In genomic region chr6:136996336-136996735, GRCm38 (mm10) we compare ENCODE assay signal across 16 mouse cellular contexts.
"Had no signal": no experiment of that assay in that cellular context is flagged by ENCODE, and none has a peak within 500 bp of the region (broad histone marks: within the 10 kb centered on the region; RNA-seq: fewer than 3 reads in every experiment).

No protein-coding gene starts in this region.

- H3K36me3 ChIP-seq: limb, embryonic 10.5 days; limb, embryonic 13.5 days; liver, embryonic 12.5 days; liver, embryonic 15.5 days; midbrain, embryonic 12.5 days; neural tube, embryonic 13.5 days had no signal

- H3K27ac ChIP-seq: limb, embryonic 10.5 days; limb, embryonic 13.5 days; liver, embryonic 12.5 days; liver, embryonic 15.5 days; macrophage; midbrain, embryonic 12.5 days; neural tube, embryonic 13.5 days had no signal

- ATAC-seq: intestine, postnatal 0 days; liver, embryonic 12.5 days; lung, postnatal 0 days; midbrain, embryonic 16.5 days had no signal

- H3K27me3 ChIP-seq: limb, embryonic 13.5 days; liver, embryonic 15.5 days; midbrain, embryonic 12.5 days; neural tube, embryonic 13.5 days had no signal

- H3K4me3 ChIP-seq: limb, embryonic 10.5 days; limb, embryonic 13.5 days; liver, embryonic 12.5 days; liver, embryonic 15.5 days; midbrain, embryonic 12.5 days; myocyte; neural tube, embryonic 13.5 days had no signal

- H3K9me3 ChIP-seq: limb, embryonic 10.5 days; limb, embryonic 13.5 days; liver, embryonic 12.5 days; liver, embryonic 15.5 days; midbrain, embryonic 12.5 days; neural tube, embryonic 13.5 days had no signal

- H3K4me2 ChIP-seq: limb, embryonic 13.5 days; liver, embryonic 12.5 days; liver, embryonic 15.5 days; midbrain, embryonic 12.5 days; neural tube, embryonic 13.5 days had no signal

- H3K4me1 ChIP-seq: limb, embryonic 10.5 days; liver, embryonic 12.5 days; liver, embryonic 15.5 days; midbrain, embryonic 12.5 days; neural tube, embryonic 13.5 days had no signal

- DNase-seq: layer of hippocampus, adult 9-11 months; liver; lung, adult 18-20 months; thymus, adult 18-20 months; thymus, postnatal 36 days had no signal

- H3K9ac ChIP-seq: limb, embryonic 13.5 days; liver, embryonic 12.5 days; liver, embryonic 15.5 days; midbrain, embryonic 12.5 days; neural tube, embryonic 13.5 days had no signal
